ENCODE assay signal across 8 mouse cellular contexts in the genomic region with DNA sequence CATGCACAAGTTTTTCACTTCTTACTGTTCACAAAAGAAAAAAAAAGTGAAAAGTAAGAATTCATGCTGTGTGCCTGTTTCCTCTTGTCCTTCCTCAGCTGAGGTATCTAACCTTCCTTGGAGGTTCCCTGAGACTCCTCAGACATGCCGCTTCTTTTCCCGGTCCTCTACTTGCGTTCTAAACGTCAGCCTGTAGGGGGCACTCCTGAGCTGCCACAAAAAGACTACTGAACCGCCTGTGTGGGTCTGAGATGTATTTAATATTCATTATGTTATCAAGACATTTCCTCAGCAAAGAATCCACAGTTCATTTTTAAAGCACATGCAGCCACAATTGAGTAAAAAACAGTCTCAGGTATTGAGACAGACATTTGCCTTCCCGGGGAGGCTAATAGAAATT.
DNase-seq lines count a peak whose midpoint lies in the region; ATAC-seq and TF ChIP-seq lines count a peak whose summit lies in the region.

No protein-coding gene starts in this region.

- peak; percentile 68 for ATAC-seq in hindbrain, embryonic 13.5 days (ENCODE audit: low FRiP score)
- ATAC-seq in midbrain, embryonic 13.5 days, result peak; percentile 73; the same call in 1 of the 2 replicates

- H3K9ac ChIP-seq in hindbrain, embryonic 13.5 days, result no peak overlapping the region
- H3K9ac ChIP-seq in midbrain, embryonic 13.5 days (replicated peaks), result no peak overlapping the region

- no peak overlapping the region for H3K27ac ChIP-seq in embryonic facial prominence, embryonic 10.5 days (replicated peaks)
- H3K27ac ChIP-seq in hindbrain, embryonic 13.5 days, result no peak overlapping the region
- no peak overlapping the region for H3K27ac ChIP-seq in midbrain, embryonic 13.5 days
- no peak overlapping the region for H3K27ac ChIP-seq in testis, adult 2 months (ENCODE audit: control insufficient read depth, insufficient read depth, low read depth, low read length)

- H3K4me1 ChIP-seq in embryonic facial prominence, embryonic 10.5 days, result peaks cover 6% of the 10 kb centered on the region; the same call in 1 of the 2 replicates
- no peaks in the 10 kb centered on the region for H3K4me1 ChIP-seq in hindbrain, embryonic 13.5 days (replicated peaks)
- no peaks in the 10 kb centered on the region for H3K4me1 ChIP-seq in midbrain, embryonic 13.5 days (replicated peaks)
- H3K4me1 ChIP-seq in testis, adult 2 months (ENCODE audit: control insufficient read depth, insufficient read depth, low read length), result 0 out of 2 replicates have a peak, but pooled peaks cover 2% of the 10 kb centered on the region

- no peak for TF ChIP-seq POLR2A in testis, adult 2 months (IDR thresholded peaks at IDR 0.05; ENCODE audit: control insufficient read depth, low read depth, low read length)

- intact Hi-C loops in heart, postnatal 25 days (cut with DNase I), result loop anchor here (5.0 kb wide), 1 partner anchor 1242 kb away; no protein-coding TSS in a partner anchor

- 17% methylated on average over 6 of the region's 6 CpGs for WGBS in embryonic facial prominence, embryonic 10.5 days
- WGBS in hindbrain, embryonic 13.5 days, result 17% methylated on average over 6 of the region's 6 CpGs
- WGBS in midbrain, embryonic 13.5 days, result 17% methylated on average over 6 of the region's 6 CpGs

- H3K4me2 ChIP-seq in hindbrain, embryonic 13.5 days, result no peak overlapping the region
- no peak overlapping the region for H3K4me2 ChIP-seq in midbrain, embryonic 13.5 days (replicated peaks)

- peak; percentile 29 for DNase-seq in heart, adult 8-10 months (ENCODE audit: low spot score)
- no peak for DNase-seq in heart, postnatal 25 days (ENCODE audit: low spot score)
- DNase-seq in adrenal gland, postnatal 4 days (ENCODE audit: low spot score in 2 of 2), result peak; percentile 4 to 35
- peak; percentile 80 for DNase-seq in embryonic facial prominence, embryonic 10.5 days (ENCODE audit: low spot score)
- DNase-seq in left cerebral cortex, adult 9 months (ENCODE audit: low spot score in 2 of 2), result peak; percentile 26 to 88

- TF ChIP-seq CTCF in testis, adult 2 months (IDR thresholded peaks at IDR 0.05; ENCODE audit: control insufficient read depth, insufficient read depth, insufficient replicate concordance, low read depth, low read length), result peak; percentile 69; the same call in 1 of the 2 replicates

- H3K27me3 ChIP-seq in embryonic facial prominence, embryonic 10.5 days (replicated peaks; ENCODE audit: low read depth, poor library complexity, severe bottlenecking), result no peaks in the 10 kb centered on the region
- no peaks in the 10 kb centered on the region for H3K27me3 ChIP-seq in hindbrain, embryonic 13.5 days
- no peaks in the 10 kb centered on the region for H3K27me3 ChIP-seq in midbrain, embryonic 13.5 days
- no peaks in the 10 kb centered on the region for H3K27me3 ChIP-seq in testis, adult 2 months (ENCODE audit: control insufficient read depth, insufficient read depth, low read length)

- H3K4me3 ChIP-seq in embryonic facial prominence, embryonic 10.5 days, result no peak overlapping the region
- no peak overlapping the region for H3K4me3 ChIP-seq in hindbrain, embryonic 13.5 days
- no peak overlapping the region for H3K4me3 ChIP-seq in midbrain, embryonic 13.5 days (replicated peaks)
- H3K4me3 ChIP-seq in testis, adult 2 months (ENCODE audit: control insufficient read depth, low read depth, low read length), result no peak overlapping the region

- H3K9me3 ChIP-seq in embryonic facial prominence, embryonic 10.5 days, result no peaks in the 10 kb centered on the region
- H3K9me3 ChIP-seq in hindbrain, embryonic 13.5 days, result no peaks in the 10 kb centered on the region
- no peaks in the 10 kb centered on the region for H3K9me3 ChIP-seq in midbrain, embryonic 13.5 days

- H3K36me3 ChIP-seq in embryonic facial prominence, embryonic 10.5 days (replicated peaks), result no peaks in the 10 kb centered on the region
- no peaks in the 10 kb centered on the region for H3K36me3 ChIP-seq in hindbrain, embryonic 13.5 days
- H3K36me3 ChIP-seq in midbrain, embryonic 13.5 days, result no peaks in the 10 kb centered on the region
- H3K36me3 ChIP-seq in testis, adult 2 months (ENCODE audit: control insufficient read depth, insufficient read depth, low read length), result no peaks in the 10 kb centered on the region
